Mouse (Mus musculus) liver, embryonic 15.5 days (tissue): ENCODE results near the gene Pklr. TPM values are rescaled to one million over a fixed set of nuclear protein-coding genes. Genes with fewer than 3 reads are reported as not detected.
"Not testable (repeated sequence)": the region's sequence is repeated elsewhere in the genome, so short reads cannot be mapped to it uniquely, and the experiment has no call there.

ENCODE experiments used
- ATAC-seq: fragments of 200-750 bp; cut with Nextera tagmentation; 2 replicates; pipeline ENCODE4 v1.8.0; 2017; ENCODE audit warnings: moderate number of reproducible peaks, mild to moderate bottlenecking, moderate library complexity; ENCODE audit not compliant: insufficient read depth
- H3K27ac ChIP-seq: fragments of 300-500 bp; sonication (generic); replicated peaks from 2 replicates; pipeline ENCODE4 v1.5.1; 2015; ENCODE audit warnings: mild to moderate bottlenecking, inconsistent platforms
- H3K27me3 ChIP-seq: fragments of 300-500 bp; sonication (generic); 2 replicates; pipeline ENCODE4 v1.6.1; 2015; ENCODE audit warnings: mild to moderate bottlenecking, inconsistent platforms
- H3K36me3 ChIP-seq: fragments of 300-500 bp; sonication (generic); replicated peaks from 2 replicates; pipeline ENCODE4 v1.6.1; 2015; ENCODE audit warnings: moderate library complexity, mild to moderate bottlenecking, inconsistent platforms
- H3K4me1 ChIP-seq: fragments of 300-500 bp; sonication (generic); replicated peaks from 2 replicates; pipeline ENCODE4 v1.6.1; 2015; ENCODE audit warnings: inconsistent platforms
- H3K4me2 ChIP-seq: fragments of 300-500 bp; sonication (generic); 2 replicates; pipeline ENCODE4 v1.6.1; 2015; ENCODE audit warnings: moderate library complexity, mild to moderate bottlenecking, inconsistent platforms
- H3K4me3 ChIP-seq: fragments of 300-500 bp; sonication (generic); replicated peaks from 2 replicates; pipeline ENCODE4 v1.5.1; 2015; ENCODE audit warnings: mild to moderate bottlenecking, inconsistent platforms
- H3K9ac ChIP-seq: fragments of 300-500 bp; sonication (generic); 2 replicates; pipeline ENCODE4 v1.6.1; 2015; ENCODE audit warnings: moderate library complexity, mild to moderate bottlenecking, inconsistent platforms
- H3K9me3 ChIP-seq: fragments of 300-500 bp; sonication (generic); replicated peaks from 2 replicates; pipeline ENCODE4 v1.6.1; 2016; ENCODE audit warnings: inconsistent platforms
- WGBS: fragments of 180-500 bp; shearing (Covaris S2); methylation state at CpG from one replicate; pipeline ENCODE4 v1.1.7; 2015; ENCODE audit warnings: mixed read lengths; ENCODE audit not compliant: insufficient replicate concordance; 5-methylcytosine and 5-hydroxymethylcytosine counted together
- polyA plus RNA-seq: library from polyadenylated mRNA; unstranded; fragments of >200 nt; fragmentation: Nextera tagmentation; extraction: Ambion mirVana; gene quantifications from 2 replicates; pipeline ENCODE4 v1.2.1, GENCODE M21; 2015

Pklr gene
- polyA plus RNA-seq, 1 experiment from 2014 or later = 104 TPM

DNA sequence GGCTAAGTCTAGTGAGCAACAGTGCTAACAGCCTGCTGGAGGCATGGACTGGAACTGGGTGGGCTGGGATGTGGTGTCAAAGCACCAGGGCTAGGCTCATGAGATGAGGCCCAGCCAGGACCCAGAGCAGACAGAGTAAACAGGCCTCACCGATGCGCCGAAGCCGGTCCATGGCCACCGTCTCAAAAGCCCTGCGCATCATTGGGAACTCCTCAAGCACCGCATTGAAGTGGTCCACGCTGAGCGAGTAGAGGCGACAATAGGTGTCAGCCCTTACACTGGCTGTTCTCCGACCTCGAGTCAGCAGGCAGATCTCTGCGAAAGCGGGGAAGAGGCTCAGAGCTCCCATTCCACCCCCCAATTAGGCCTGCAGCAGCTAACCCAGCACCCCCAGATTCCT is 12.6 kb downstream of the Pklr start:
- Histone ChIP-seq H3K27me3 (peaks cover 44% of the 10 kb centered on the region), H3K36me3 (peaks cover 29% of the 10 kb centered on the region), H3K27ac (peak overlapping the region; percentile 80; the same call in 1 of the 2 replicates), H3K4me2 (peak overlapping the region; percentile 85), H3K9me3 (no peaks in the 10 kb centered on the region), H3K9ac (no peak overlapping the region), H3K4me1 (peaks cover 79% of the 10 kb centered on the region), H3K4me3 (no peak overlapping the region)
- no peak for ATAC-seq
- WGBS = 76% methylated on average over 14 of the region's 14 CpGs

DNA sequence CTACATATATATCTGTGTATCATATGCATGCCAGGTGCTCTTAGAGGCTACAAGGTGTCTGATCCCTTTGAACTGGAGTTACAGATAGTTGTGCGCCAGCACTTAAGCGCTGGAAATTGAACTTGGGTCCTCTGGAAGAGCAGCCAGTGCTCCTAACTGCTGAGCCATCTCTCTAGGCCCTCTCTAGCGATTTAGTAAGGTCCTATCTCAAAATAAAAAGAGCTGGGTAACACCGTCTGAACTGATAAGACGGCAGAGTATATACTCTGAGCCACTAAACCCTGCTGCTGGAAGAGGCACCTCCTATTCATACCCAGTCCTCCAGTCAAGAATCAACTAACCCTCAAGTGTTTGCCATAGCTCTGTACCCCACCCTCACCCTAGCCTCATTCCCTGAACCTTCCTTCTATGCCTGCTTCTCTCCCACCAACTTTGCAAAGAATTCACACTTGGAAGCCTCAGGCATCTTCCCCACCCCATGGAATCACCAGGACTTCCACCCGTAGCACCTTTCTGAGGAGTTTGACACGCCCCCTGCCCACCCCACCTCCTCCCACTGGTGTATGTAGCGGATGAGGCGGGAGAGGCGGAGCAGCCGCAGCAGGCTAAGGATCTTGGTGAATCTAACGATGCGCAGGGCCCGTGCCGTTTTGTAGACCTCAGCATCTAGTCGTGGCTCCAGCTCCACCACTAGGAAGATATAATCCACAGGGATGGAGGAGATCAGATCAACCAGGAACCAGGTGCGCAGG is 16.3 kb downstream of the Pklr start:
- no peaks in the 10 kb centered on the region for H3K9me3 ChIP-seq
- no peak overlapping the region for H3K27ac ChIP-seq
- H3K4me1 ChIP-seq = peaks cover 46% of the 10 kb centered on the region
- H3K4me2 ChIP-seq = 0 out of 2 replicates have a peak overlapping the region, but pooled peaks have one; percentile 0
- ATAC-seq = 0 out of 2 replicates have a peak, but pooled peaks have one; percentile 4
- no peak overlapping the region for H3K9ac ChIP-seq
- H3K36me3 ChIP-seq = no peaks in the 10 kb centered on the region
- H3K4me3 ChIP-seq = no peak overlapping the region
- WGBS = 35% methylated on average over 17 of the region's 17 CpGs
- peaks cover 51% of the 10 kb centered on the region for H3K27me3 ChIP-seq

DNA sequence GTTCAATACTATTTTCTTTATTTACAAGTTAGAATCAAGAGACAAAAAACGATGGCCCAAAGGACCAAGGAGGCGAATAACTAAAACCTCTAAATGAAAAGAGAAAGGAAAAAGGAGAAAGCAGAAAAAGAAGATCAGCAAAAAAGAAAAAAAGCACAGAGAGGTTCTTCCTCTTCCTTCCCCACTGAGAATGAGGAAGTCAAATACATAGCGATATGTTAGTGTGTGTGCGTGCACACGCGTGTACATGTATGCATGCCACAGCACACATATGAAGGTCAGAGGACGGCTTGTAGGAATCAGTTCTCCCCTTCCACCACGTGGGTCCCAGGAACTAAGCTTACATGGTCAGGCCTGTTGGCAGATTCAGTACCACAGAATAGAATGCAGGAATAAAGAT is 21.0 kb downstream of the Pklr start:
- no peaks in the 10 kb centered on the region for H3K36me3 ChIP-seq
- no peak overlapping the region for H3K4me2 ChIP-seq
- H3K4me3 ChIP-seq = no peak overlapping the region
- no peak for ATAC-seq
- peaks cover 52% of the 10 kb centered on the region for H3K27me3 ChIP-seq
- no peak overlapping the region for H3K9ac ChIP-seq
- 66% methylated on average over 8 of the region's 8 CpGs for WGBS
- H3K9me3 ChIP-seq = no peaks in the 10 kb centered on the region
- peaks cover 27% of the 10 kb centered on the region for H3K4me1 ChIP-seq
- no peak overlapping the region for H3K27ac ChIP-seq

DNA sequence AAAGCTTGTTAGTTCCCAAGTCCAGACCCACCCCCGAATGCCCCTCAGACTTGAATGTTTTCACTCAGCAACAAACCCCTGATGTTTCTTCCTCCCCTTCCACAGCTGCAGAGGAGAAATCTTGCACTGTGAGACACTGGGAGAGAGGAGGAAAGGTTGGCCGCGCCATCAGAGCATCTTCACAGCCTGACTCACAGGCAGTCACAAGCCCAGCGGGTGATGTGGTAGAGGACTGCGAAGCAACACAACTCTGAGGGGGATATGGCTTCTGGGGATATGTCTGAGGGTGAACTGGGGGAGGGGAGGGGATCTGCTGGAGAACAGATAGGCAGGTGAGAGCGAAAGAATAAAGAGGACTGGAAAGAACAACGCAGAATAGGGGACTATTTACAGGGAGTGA is 22.7 kb downstream of the Pklr start:
- Histone ChIP-seq H3K27ac (no peak overlapping the region), H3K27me3 (peaks cover 42% of the 10 kb centered on the region), H3K4me1 (peaks cover 19% of the 10 kb centered on the region), H3K4me2 (no peak overlapping the region; the same call in 1 of the 2 replicates), H3K9me3 (no peaks in the 10 kb centered on the region), H3K36me3 (no peaks in the 10 kb centered on the region), H3K4me3 (no peak overlapping the region; the same call in 1 of the 2 replicates), H3K9ac (no peak overlapping the region)
- WGBS = 19% methylated on average over 7 of the region's 7 CpGs
- ATAC-seq = no peak

DNA sequence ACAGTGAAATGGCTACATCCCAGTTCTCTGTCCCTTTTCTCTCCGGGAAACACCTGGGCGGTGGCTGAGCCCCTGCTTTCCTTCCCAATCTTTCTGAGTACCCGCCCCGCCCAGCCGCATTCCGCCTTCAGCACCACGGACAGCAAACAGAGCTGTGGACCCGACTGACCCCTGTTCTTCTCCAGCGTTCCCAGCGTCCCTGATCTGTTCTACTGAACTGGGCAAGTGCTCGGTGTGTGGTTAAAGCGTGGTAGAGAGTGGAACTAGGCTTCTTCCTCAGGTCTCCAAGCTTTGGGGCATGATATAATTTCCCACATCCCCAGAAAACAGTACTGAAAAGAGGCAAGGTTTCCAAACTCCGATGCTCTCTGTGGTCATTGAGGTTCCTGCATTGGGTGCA is 23.3 kb downstream of the Pklr start:
- ATAC-seq = peak; percentile 27; the same call in 1 of the 2 replicates
- peak overlapping the region; percentile 60 for H3K4me3 ChIP-seq
- H3K36me3 ChIP-seq = no peaks in the 10 kb centered on the region
- H3K9ac ChIP-seq = no peak overlapping the region
- no peak overlapping the region for H3K27ac ChIP-seq
- H3K4me1 ChIP-seq = peaks cover 25% of the 10 kb centered on the region
- H3K9me3 ChIP-seq = no peaks in the 10 kb centered on the region
- peak overlapping the region; percentile 99 for H3K4me2 ChIP-seq
- peaks cover 40% of the 10 kb centered on the region for H3K27me3 ChIP-seq
- WGBS = 1% methylated on average over 13 of the region's 13 CpGs

DNA sequence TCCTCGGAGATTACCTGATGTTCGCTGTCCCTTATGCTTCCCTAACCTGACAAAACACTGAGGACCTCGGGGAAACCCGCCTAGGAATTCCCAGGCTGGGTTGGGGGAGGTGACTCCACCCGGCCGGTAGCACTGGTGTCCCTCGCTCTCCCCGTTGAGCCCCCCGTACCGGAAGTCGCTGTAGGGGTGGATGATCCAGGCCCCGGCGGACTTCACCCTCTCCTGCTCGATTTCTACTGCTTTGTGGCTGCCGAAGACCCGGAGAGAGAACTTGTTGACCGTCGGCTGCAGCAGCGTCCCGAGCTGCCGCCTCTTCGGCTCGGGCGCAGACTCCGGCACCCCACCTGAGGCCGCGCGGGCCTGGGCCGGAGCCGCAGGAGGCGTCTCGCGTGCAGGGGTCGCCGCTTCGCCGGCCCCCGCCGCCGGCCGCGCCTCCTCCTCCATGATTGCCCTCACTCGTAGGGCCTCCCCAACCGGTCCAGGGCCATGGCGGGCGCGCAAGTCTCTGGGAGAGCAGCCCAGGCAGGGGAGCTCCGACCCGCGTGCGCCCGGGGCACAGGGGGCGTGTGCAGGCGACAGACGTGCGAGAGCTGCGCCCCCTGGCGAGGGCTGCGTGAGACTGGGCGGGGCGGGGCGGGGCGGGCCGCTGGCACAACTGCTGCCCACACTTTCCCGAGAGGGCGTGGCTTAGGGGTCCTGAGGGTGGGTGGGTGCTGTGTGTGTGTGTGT is 23.8 kb downstream of the Pklr start, which contains the start of gene Hcn3:
TSS of gene Hcn3 (minus strand) at position 581 of the 729 bp plus-strand sequence.
- no peak within 1 kb of the TSS for H3K27ac ChIP-seq
- H3K4me2 ChIP-seq = peak within 1 kb of the TSS; percentile 99
- ATAC-seq = peak; percentile 14; the same call in 1 of the 2 replicates
- H3K9ac ChIP-seq = peak within 1 kb of the TSS; percentile 51
- under 1% methylated on average over 56 of the region's 66 CpGs for WGBS
- no peaks in the 10 kb centered on the region for H3K36me3 ChIP-seq
- H3K9me3 ChIP-seq = no peaks in the 10 kb centered on the region
- peaks cover 38% of the 10 kb centered on the region for H3K27me3 ChIP-seq
- peaks cover 28% of the 10 kb centered on the region for H3K4me1 ChIP-seq
- H3K4me3 ChIP-seq = peak within 1 kb of the TSS; percentile 60

DNA sequence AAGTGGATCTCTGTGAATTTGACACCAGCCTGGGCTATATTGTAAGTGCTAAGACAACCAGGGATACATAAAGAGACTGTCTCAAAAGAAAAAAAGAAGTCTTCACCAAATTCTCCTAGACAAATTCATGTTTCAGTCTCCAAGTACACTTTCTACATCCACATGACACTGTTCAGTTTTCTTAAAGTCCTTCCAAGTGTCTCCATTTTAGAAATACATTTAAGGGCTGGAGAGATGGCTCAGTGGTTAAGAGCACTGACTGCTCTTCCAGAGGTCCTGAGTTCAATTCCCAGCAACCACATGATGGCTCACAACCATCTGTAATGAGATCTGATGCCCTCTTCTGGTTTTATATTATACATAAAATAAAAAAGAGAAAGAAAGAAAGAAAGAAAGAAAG is 25.3 kb downstream of the Pklr start:
- H3K9ac ChIP-seq, H3K4me3 ChIP-seq, H3K36me3 ChIP-seq, H3K4me2 ChIP-seq, H3K9me3 ChIP-seq, H3K27ac ChIP-seq, ATAC-seq: not testable (repeated sequence)
- Histone ChIP-seq H3K27me3 (peaks cover 33% of the 10 kb centered on the region), H3K4me1 (peaks cover 39% of the 10 kb centered on the region)

DNA sequence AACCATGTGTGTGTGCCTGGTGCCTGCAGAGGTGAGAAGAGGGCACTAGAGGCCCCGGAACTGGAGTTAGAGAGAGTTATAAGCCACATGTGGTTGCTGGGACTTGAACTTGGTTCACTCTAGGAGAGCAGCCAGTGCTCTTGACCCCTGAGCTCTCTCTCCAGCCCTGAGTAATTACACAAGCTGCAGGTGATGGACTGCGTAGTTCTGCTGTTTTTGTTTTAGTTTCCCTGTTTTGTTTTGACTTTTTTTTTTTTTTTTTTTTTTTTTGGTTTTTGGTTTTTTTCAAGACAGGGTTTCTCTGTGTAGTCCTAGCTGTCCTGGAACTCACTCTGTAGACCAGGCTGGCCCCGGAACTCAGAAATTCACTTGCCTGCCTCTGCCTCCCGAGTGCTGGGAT is 25.8 kb downstream of the Pklr start:
- H3K4me3 ChIP-seq = no peak overlapping the region
- 68% methylated on average over 4 of the region's 4 CpGs for WGBS
- H3K4me1 ChIP-seq = peaks cover 44% of the 10 kb centered on the region
- H3K9me3 ChIP-seq = no peaks in the 10 kb centered on the region
- peaks cover 1% of the 10 kb centered on the region for H3K36me3 ChIP-seq
- no peak overlapping the region for H3K9ac ChIP-seq
- H3K27me3 ChIP-seq = peaks cover 32% of the 10 kb centered on the region
- no peak overlapping the region for H3K27ac ChIP-seq
- ATAC-seq = no peak
- H3K4me2 ChIP-seq = no peak overlapping the region

DNA sequence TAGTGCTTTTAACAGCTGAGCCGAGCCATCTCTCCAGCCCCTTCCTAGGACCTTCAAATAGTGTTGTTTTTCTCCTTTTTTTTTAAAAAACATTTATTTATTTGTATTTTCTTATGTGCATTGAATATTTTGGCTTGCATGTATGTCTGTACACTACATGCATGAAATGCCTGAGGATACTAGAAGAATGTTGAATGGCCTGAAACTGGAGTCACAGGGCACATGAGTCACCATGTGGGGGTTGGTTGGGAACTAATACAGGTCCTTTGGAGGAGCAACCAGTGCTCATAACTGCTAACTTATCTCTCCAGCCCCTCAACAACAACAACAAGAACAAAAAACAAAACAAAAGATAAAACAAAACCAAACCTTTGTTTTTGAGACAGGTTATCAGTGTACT is 27.2 kb downstream of the Pklr start:
- Histone ChIP-seq H3K9ac (no peak overlapping the region), H3K4me2 (no peak overlapping the region), H3K4me3 (no peak overlapping the region), H3K27ac (no peak overlapping the region), H3K36me3 (peaks cover 13% of the 10 kb centered on the region), H3K4me1 (peaks cover 48% of the 10 kb centered on the region), H3K9me3 (no peaks in the 10 kb centered on the region), H3K27me3 (peaks cover 19% of the 10 kb centered on the region)
- 60% methylated on average over 1 of the region's 1 CpGs for WGBS
- no peak for ATAC-seq

DNA sequence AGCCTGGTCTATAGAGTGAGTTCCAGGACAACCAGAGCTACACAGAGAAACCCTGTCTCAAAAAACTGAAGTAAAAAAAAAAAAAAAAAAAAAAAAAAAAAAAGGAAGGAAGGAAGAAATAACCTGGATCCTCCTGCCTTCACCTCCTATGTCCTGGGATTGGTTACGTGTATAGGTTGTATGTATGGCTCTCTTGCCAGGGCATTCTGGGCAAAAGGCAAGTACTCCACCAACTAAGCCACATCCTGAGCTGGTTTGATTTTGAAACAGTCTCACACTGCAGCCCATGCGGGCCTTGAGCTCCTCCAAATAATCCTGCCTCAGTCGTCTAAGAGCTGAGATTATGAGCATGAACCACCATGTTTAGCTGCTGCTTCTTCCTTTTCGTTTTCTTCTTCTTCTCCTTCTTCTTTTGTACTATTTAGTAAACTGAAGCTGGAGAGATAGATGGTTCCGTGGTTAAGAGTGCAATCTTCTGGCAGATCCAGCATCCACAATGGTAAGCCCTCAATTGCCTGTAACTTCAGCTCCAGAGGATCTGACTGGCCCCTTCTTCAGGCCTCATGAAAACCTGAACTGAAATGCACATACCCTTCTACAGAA is 27.8 kb downstream of the Pklr start:
- Histone ChIP-seq H3K27me3 (peaks cover 13% of the 10 kb centered on the region), H3K4me3 (peak overlapping the region; percentile 71), H3K9ac (peak overlapping the region; percentile 85), H3K27ac (peak overlapping the region; percentile 89), H3K9me3 (no peaks in the 10 kb centered on the region), H3K4me1 (peaks cover 48% of the 10 kb centered on the region), H3K36me3 (peaks cover 20% of the 10 kb centered on the region), H3K4me2 (peak overlapping the region; percentile 77)
- WGBS = 49% methylated on average over 5 of the region's 5 CpGs
- ATAC-seq = no peak
